Mouse (Mus musculus): ENCODE results near the gene Rptor. TPM values are rescaled to one million over a fixed set of nuclear protein-coding genes. Genes with fewer than 3 reads are reported as not detected.

Gene Rptor
- polyA plus RNA-seq, 1 experiment from 2014 or later = 18.3 TPM

DNA sequence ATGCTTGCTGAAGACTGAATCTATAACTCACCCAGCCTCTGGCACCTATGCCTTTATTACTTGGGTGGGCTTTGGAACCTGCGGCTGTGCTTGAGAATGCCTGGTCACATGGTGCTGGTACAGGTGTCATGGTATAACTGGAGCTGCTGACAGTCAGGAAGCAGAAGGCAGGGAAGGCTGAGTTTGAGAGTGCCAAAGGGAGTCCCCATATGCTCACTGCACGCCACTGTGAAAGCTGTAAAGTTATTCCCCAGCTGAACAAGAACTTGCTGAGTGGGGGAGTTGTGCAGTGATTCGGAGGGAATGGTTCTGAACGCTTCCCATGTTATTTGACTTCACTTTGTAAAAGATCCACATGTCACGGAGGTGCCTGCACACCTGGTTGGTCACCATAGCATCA lies 75.7 kb downstream of the Rptor start:
- ATAC-seq (ENCODE audit: low FRiP score, low read depth) = no peak
- Histone ChIP-seq H3K4me3 (no peak overlapping the region), H3K9me3 (0 out of 2 replicates have a peak, but pooled peaks cover 3% of the 10 kb centered on the region), H3K4me2 (replicated peaks) (no peak overlapping the region), H3K9ac (replicated peaks) (no peak overlapping the region), H3K36me3 (no peaks in the 10 kb centered on the region), H3K4me1 (no peaks in the 10 kb centered on the region), H3K27me3 (no peaks in the 10 kb centered on the region), H3K27ac (replicated peaks) (no peak overlapping the region)
- WGBS = 91% methylated on average over 5 of the region's 5 CpGs

DNA sequence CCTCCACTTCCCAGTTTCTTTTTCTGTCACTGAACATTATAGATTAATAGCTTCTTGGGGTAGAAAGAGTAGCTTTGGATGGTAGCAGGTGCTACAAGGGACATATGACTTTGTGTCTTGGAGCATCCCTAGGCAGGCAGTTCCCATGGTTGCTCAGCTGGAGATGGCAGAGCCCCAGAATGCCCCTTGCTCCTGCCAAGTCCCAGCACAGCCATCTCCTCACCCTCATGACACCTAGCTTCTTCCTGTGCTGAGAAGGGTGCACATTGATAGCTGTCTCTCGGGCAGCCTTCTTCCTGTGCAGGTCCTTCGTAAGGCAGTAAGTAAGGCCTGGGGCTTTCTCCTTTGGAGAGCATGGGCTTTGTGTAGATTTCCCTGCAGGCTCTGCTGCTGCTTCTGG lies 78.0 kb downstream of the Rptor start:
- Histone ChIP-seq H3K27ac (replicated peaks) (no peak overlapping the region), H3K4me1 (peaks cover 7% of the 10 kb centered on the region; the same call in 1 of the 2 replicates), H3K27me3 (no peaks in the 10 kb centered on the region), H3K9ac (replicated peaks) (no peak overlapping the region), H3K4me2 (replicated peaks) (no peak overlapping the region), H3K9me3 (no peaks in the 10 kb centered on the region), H3K4me3 (no peak overlapping the region), H3K36me3 (no peaks in the 10 kb centered on the region)
- no peak for ATAC-seq (ENCODE audit: low FRiP score, low read depth)
- 97% methylated on average over 2 of the region's 2 CpGs for WGBS

DNA sequence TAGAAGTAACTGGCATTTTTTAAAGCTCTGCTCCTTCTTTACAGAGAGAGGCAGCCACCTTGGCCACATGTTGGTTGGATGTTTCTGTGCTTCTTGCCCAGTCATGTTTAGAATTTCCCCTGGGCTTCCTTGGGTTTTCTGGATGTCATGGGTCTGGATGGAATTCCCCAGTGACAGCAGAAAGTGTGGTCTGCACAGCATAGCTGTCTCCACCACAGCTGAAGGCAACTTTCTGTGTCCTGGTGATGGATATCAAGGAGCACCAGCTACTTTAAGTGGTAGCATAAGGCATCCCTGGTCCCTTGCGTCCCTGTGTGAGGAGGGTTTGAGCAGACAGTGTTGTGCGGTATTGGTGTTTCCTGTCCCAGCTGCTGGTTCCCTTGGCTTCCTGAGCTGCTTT lies 79.6 kb downstream of the Rptor start:
- no peak overlapping the region for H3K4me3 ChIP-seq
- no peak for ATAC-seq (ENCODE audit: low FRiP score, low read depth)
- no peaks in the 10 kb centered on the region for H3K36me3 ChIP-seq
- H3K4me2 ChIP-seq (replicated peaks) = no peak overlapping the region
- H3K27ac ChIP-seq (replicated peaks) = no peak overlapping the region
- WGBS = 96% methylated on average over 2 of the region's 2 CpGs
- H3K9ac ChIP-seq (replicated peaks) = no peak overlapping the region
- no peaks in the 10 kb centered on the region for H3K27me3 ChIP-seq
- peaks cover 14% of the 10 kb centered on the region; the same call in 1 of the 2 replicates for H3K4me1 ChIP-seq
- H3K9me3 ChIP-seq = no peaks in the 10 kb centered on the region

GRCm38 (mm10) chr11:119683796-119684195 lies 81.1 kb downstream of the Rptor start:
- WGBS = 73% methylated on average over 2 of the region's 2 CpGs
- H3K4me2 ChIP-seq (replicated peaks) = no peak overlapping the region
- no peak for ATAC-seq (ENCODE audit: low FRiP score, low read depth)
- no peaks in the 10 kb centered on the region for H3K36me3 ChIP-seq
- peaks cover 14% of the 10 kb centered on the region; the same call in 1 of the 2 replicates for H3K4me1 ChIP-seq
- no peak overlapping the region for H3K9ac ChIP-seq (replicated peaks)
- H3K9me3 ChIP-seq = no peaks in the 10 kb centered on the region
- no peaks in the 10 kb centered on the region for H3K27me3 ChIP-seq
- H3K4me3 ChIP-seq = no peak overlapping the region
- no peak overlapping the region for H3K27ac ChIP-seq (replicated peaks)

- no peak for ATAC-seq (ENCODE audit: low FRiP score, low read depth)
- Histone ChIP-seq H3K27me3 (no peaks in the 10 kb centered on the region), H3K27ac (replicated peaks) (0 out of 2 replicates have a peak overlapping the region, but pooled peaks have one; percentile 32), H3K4me1 (peaks cover 14% of the 10 kb centered on the region; the same call in 1 of the 2 replicates), H3K4me2 (replicated peaks) (no peak overlapping the region), H3K9me3 (no peaks in the 10 kb centered on the region), H3K4me3 (no peak overlapping the region), H3K36me3 (no peaks in the 10 kb centered on the region), H3K9ac (replicated peaks) (no peak overlapping the region)
- WGBS = 71% methylated on average over 5 of the region's 5 CpGs
These were observed 82.8 kb downstream of the Rptor start for GRCm38 (mm10) chr11:119685477-119685876.

- Histone ChIP-seq H3K36me3 (no peaks in the 10 kb centered on the region), H3K27ac (replicated peaks) (0 out of 2 replicates have a peak overlapping the region, but pooled peaks have one; percentile 32)
- WGBS = 84% methylated on average over 2 of the region's 2 CpGs
These were observed 83.4 kb downstream of the Rptor start for GRCm38 (mm10) chr11:119685910-119686659.

DNA sequence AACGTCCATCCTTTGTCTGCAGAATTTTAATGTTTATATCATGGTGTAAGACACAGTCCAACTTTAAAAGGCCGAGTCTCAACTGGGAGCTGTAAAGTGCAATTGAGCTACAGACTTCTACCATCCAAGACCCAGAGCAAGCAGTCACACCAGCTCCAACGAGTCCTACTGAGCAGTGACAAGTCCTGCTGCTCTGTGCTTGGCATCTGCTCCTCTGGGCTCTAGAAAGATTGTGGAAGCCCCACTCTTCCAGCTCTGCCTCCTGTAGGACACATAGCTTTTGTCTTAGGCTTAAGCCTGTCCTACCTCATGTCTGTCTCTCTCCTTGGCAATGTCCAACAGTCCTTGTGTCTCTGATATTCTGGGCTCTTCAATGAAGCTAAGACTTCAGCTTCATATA lies 84.6 kb downstream of the Rptor start:
- Histone ChIP-seq H3K27ac (replicated peaks) (no peak overlapping the region), H3K4me2 (replicated peaks) (no peak overlapping the region), H3K9me3 (0 out of 2 replicates have a peak, but pooled peaks cover 6% of the 10 kb centered on the region), H3K4me3 (no peak overlapping the region), H3K36me3 (no peaks in the 10 kb centered on the region), H3K27me3 (no peaks in the 10 kb centered on the region), H3K9ac (replicated peaks) (no peak overlapping the region), H3K4me1 (peaks cover 14% of the 10 kb centered on the region; the same call in 1 of the 2 replicates)
- WGBS = 94% methylated on average over 3 of the region's 3 CpGs
- ATAC-seq (ENCODE audit: low FRiP score, low read depth) = no peak

More at GRCm38 (mm10) chr11:119685910-119686659, 83.4 kb downstream of the Rptor start:
- Histone ChIP-seq H3K4me2 (replicated peaks) (no peak overlapping the region), H3K27me3 (no peaks in the 10 kb centered on the region), H3K9me3 (no peaks in the 10 kb centered on the region), H3K4me3 (no peak overlapping the region), H3K9ac (replicated peaks) (no peak overlapping the region), H3K4me1 (peaks cover 14% of the 10 kb centered on the region; the same call in 1 of the 2 replicates)
- no peak for ATAC-seq (ENCODE audit: low FRiP score, low read depth)

GRCm38 (mm10) chr11:119687966-119688365 lies 85.3 kb downstream of the Rptor start:
- H3K4me3 ChIP-seq = no peak overlapping the region
- 0 out of 2 replicates have a peak, but pooled peaks cover 6% of the 10 kb centered on the region for H3K9me3 ChIP-seq
- H3K27me3 ChIP-seq = no peaks in the 10 kb centered on the region
- no peaks in the 10 kb centered on the region for H3K36me3 ChIP-seq
- no peak for ATAC-seq (ENCODE audit: low FRiP score, low read depth)
- H3K4me2 ChIP-seq (replicated peaks) = no peak overlapping the region
- no peak overlapping the region for H3K9ac ChIP-seq (replicated peaks)
- H3K4me1 ChIP-seq = peaks cover 14% of the 10 kb centered on the region; the same call in 1 of the 2 replicates
- no peak overlapping the region for H3K27ac ChIP-seq (replicated peaks)

GRCm38 (mm10) chr11:119689936-119690335 lies 87.2 kb downstream of the Rptor start:
- H3K4me3 ChIP-seq = no peak overlapping the region
- H3K27me3 ChIP-seq = no peaks in the 10 kb centered on the region
- peaks cover 22% of the 10 kb centered on the region; the same call in 1 of the 2 replicates for H3K4me1 ChIP-seq
- no peak overlapping the region for H3K9ac ChIP-seq (replicated peaks)
- H3K9me3 ChIP-seq = 0 out of 2 replicates have a peak, but pooled peaks cover 6% of the 10 kb centered on the region
- no peak for ATAC-seq (ENCODE audit: low FRiP score, low read depth)
- 97% methylated on average over 3 of the region's 3 CpGs for WGBS
- no peak overlapping the region for H3K27ac ChIP-seq (replicated peaks)
- no peaks in the 10 kb centered on the region for H3K36me3 ChIP-seq
- H3K4me2 ChIP-seq (replicated peaks) = no peak overlapping the region

- H3K9me3 ChIP-seq = 0 out of 2 replicates have a peak, but pooled peaks cover 6% of the 10 kb centered on the region
- no peak overlapping the region for H3K27ac ChIP-seq (replicated peaks)
- 87% methylated on average over 6 of the region's 6 CpGs for WGBS
- H3K4me1 ChIP-seq = peaks cover 10% of the 10 kb centered on the region; the same call in 1 of the 2 replicates
- no peak overlapping the region for H3K4me2 ChIP-seq (replicated peaks)
- no peak for ATAC-seq (ENCODE audit: low FRiP score, low read depth)
- no peaks in the 10 kb centered on the region for H3K27me3 ChIP-seq
- H3K36me3 ChIP-seq = no peaks in the 10 kb centered on the region
- H3K4me3 ChIP-seq = no peak overlapping the region
- H3K9ac ChIP-seq (replicated peaks) = no peak overlapping the region
These were observed 89.6 kb downstream of the Rptor start for GRCm38 (mm10) chr11:119692196-119692910.

- Histone ChIP-seq H3K4me2 (replicated peaks) (no peak overlapping the region), H3K27ac (replicated peaks) (no peak overlapping the region), H3K4me1 (peaks cover 15% of the 10 kb centered on the region; the same call in 1 of the 2 replicates), H3K27me3 (no peaks in the 10 kb centered on the region), H3K9me3 (0 out of 2 replicates have a peak, but pooled peaks cover 6% of the 10 kb centered on the region), H3K36me3 (no peaks in the 10 kb centered on the region), H3K4me3 (no peak overlapping the region), H3K9ac (replicated peaks) (no peak overlapping the region)
- ATAC-seq (ENCODE audit: low FRiP score, low read depth) = no peak
- 69% methylated on average over 1 of the region's 1 CpGs for WGBS
These were observed 90.2 kb downstream of the Rptor start for GRCm38 (mm10) chr11:119692911-119693261.

Measured in midbrain, embryonic 12.5 days (tissue).